Mouse (Mus musculus) ovary, adult 18-20 months (tissue): ENCODE data around the gene H2-M1.

Source experiments
- DNase-seq: peaks from one replicate; pipeline ENCODE4 v3.0.0; 2022; ENCODE audit warnings: low spot score, mixed read lengths

Gene H2-M1

DNA sequence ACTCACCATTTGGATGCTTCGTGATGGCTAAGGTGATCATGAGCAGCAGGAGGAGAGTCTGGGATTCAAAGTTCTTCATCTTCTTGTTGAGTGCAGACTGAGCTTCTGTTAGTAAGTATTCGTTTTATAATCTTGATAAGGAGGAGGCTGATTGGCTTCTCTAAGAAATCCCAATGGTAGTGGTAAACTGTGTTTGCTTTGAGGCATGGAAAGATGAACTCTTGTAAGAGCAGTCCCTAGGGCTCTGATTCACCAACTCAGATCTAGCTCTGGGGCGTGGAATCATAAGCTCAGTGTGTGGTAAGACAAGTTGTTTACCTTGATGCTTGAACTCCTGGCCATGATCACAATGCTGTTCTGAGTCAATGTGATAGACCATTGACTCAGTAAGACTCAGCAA, at the start of gene H2-M1:
H2-M1 (minus strand) TSS at position 101 of the 400 bp plus-strand sequence.
- DNase-seq = no peak

DNA sequence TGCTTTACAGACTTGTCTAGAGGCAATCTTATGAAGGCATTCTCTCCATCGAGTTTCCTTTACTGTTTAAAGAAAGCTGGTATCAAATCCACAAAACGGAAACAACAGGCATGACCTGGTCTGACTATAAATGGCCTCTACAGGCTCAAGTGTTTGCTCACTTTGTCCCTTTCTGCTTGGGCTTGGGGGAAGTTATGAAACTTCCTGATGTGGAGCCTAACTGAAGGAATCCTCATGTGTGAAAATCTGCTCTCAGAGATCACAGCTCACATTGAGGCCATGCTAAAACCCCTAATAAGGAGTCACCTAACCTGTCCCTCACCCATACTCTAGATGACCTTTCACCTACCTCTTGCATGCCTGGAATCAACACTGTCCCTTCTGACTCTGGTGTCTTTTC, 25.7 kb upstream of the H2-M1 start:
- no peak for DNase-seq

DNA sequence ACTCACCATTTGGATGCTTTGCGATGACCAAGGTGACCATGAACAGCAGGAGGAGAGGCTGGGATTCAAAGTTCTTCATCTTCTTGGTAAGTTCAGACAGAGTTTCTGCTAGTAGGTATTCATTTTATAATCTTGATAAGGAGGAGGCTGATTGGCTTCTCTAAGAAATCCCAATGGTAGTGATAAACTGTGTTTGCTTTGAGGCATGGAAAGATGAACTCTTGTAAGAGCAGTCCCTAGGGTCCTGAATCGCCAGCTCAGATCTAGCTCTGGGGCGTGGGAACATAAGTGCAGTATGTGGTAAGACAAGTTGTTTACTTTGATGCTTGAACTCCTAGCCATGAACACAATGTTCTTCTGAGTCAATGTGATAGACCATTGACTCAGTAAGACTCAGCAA, 29.5 kb downstream of the H2-M1 start, which contains the start of gene H2-M9:
H2-M9 (minus strand) TSS at position 101 of the 400 bp plus-strand sequence.
- no peak for DNase-seq
